Comparison of ENCODE assay signal across 22 mouse cellular contexts in genomic region chr3:127282277-127282676, GRCm38 (mm10).
DNase-seq lines count a peak whose midpoint lies in the region; TF ChIP-seq lines count a peak whose summit lies in the region.
"Had no signal": no experiment of that assay in that cellular context is flagged by ENCODE, and none has a peak within 500 bp of the region (broad histone marks: within the 10 kb centered on the region; RNA-seq: fewer than 3 reads in every experiment).

No protein-coding gene starts in this region.

- DNase-seq in gastrocnemius, adult 2 months: no peak
- DNase-seq in gastrocnemius, adult 8-10 months (ENCODE audit: low spot score in 2 of 2): no peak
- DNase-seq in heart, adult 9 months (ENCODE audit: low spot score in 2 of 2): peak; percentile 9 to 23
- DNase-seq in heart, postnatal 10 days: no peak
- peak; percentile 1 for DNase-seq in A20 (ENCODE audit: low read depth, low spot score)
- DNase-seq in adrenal gland, adult (ENCODE audit: inconsistent age in 2 of 2, low spot score in 1 of 2): no peak
- DNase-seq: adrenal gland, adult 2 months; adrenal gland, postnatal 14 days; B cell, adult 2 months; cerebellum, adult 11-12 months; cerebellum, adult 8-10 months; cerebellum, postnatal 10 days; cerebellum, postnatal 36 days; gastrocnemius, postnatal 25 days; heart, postnatal 36 days; kidney, adult 2 months had no signal

- TF ChIP-seq CTCF in gastrocnemius, adult 2 months (IDR thresholded peaks at IDR 0.05): no peak

- H3K27ac ChIP-seq in gastrocnemius, adult 2 months: no peak overlapping the region
- H3K27ac ChIP-seq: forebrain, embryonic 10.5 days; forebrain, embryonic 13.5 days; heart, adult 2 months; heart, embryonic 13.5 days; hindbrain, embryonic 10.5 days; hindbrain, embryonic 15.5 days had no signal

- 0 out of 2 replicates have a peak overlapping the region, but pooled peaks have one; percentile 24 for H3K4me3 ChIP-seq in gastrocnemius, adult 2 months
- H3K4me3 ChIP-seq: forebrain, embryonic 10.5 days; forebrain, embryonic 13.5 days; heart, adult 2 months; heart, embryonic 13.5 days; hindbrain, embryonic 10.5 days; hindbrain, embryonic 15.5 days had no signal

- intact Hi-C loops in gastrocnemius, adult 2 months (cut with DNase I): no loop called here
- intact Hi-C loops in heart, postnatal 10 days (cut with DNase I): no loop called here

Comparison
In these comparisons a context has a peak if more than half of its experiments do, and no peak if none do; other contexts are left out.
1. DNase-seq: peak in heart, adult 9 months (2 of 2) and A20 (single experiment); none in gastrocnemius, adult 2 months (single experiment), gastrocnemius, adult 8-10 months (0 of 2), heart, postnatal 10 days (0 of 2) and adrenal gland, adult (0 of 2).